Mouse (Mus musculus) cortical plate, adult 2 months (tissue): ENCODE results near the gene Grifin.

Source experiments
- CTCF ChIP-seq: fragments of 200-500 bp; IDR thresholded peaks from 2 replicates; pipeline ENCODE4 v1.5.1; 2011; ENCODE audit warnings: mild to moderate bottlenecking, control low read depth, low read length; ENCODE audit not compliant: insufficient read depth; ENCODE audit errors: extremely low read depth
- POLR2A ChIP-seq: fragments of 200-500 bp; IDR thresholded peaks from 2 replicates; pipeline ENCODE4 v1.6.1; 2011; ENCODE audit warnings: mild to moderate bottlenecking, low read length, control low read depth; ENCODE audit not compliant: insufficient read depth; ENCODE audit errors: extremely low read depth

GRCm38 (mm10) chr5:140579221-140579620 is 14.3 kb upstream of the Grifin start:
- TF ChIP-seq CTCF, result no peak
- no peak for TF ChIP-seq POLR2A
